Mouse (Mus musculus): Measurements from ENCODE around the gene C2. TPM values are rescaled to one million over a fixed set of nuclear protein-coding genes. Genes with fewer than 3 reads are reported as not detected.

Gene C2
- polyA plus RNA-seq (2014; fragmentation: Nextera tagmentation; extraction: Ambion mirVana), result 4.0 and 5.6 TPM in 2 replicates

DNA sequence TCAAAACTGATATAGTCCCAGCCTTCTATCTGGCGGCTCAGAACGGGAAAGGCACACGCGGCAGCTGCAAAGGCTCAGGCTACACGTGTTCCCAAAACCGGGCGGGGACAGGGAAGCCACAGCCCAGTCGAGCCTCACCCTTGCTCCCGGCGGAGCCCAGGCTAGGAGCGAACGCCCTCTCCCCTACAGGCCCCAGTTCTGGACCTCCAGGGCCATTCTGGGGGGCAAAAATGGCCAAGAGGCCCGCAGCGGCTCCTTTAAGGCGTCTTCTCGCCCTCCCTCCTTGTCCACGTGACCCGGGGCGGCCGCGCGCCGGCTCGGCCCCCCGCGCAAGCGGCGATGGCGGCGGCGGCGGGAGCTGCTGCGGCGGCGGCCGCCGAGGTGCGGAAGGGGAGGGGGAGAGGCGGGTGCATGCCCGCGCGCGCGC, at the start of gene C2, which contains the start of gene Ehmt2:
Gene C2 (minus strand): TSS at position 106 of the 427 bp plus-strand sequence.
Gene Ehmt2 (plus strand): TSS at position 310 of the 427 bp plus-strand sequence.
- H3K27ac ChIP-seq (replicated peaks; ENCODE audit: low read depth, low read length), result peak within 1 kb of the TSS; percentile 96
- peak within 1 kb of the TSS; percentile 84 for H3K9ac ChIP-seq (ENCODE audit: low read depth, low read length)
- H3K4me2 ChIP-seq (ENCODE audit: low read depth, low read length), result peak within 1 kb of the TSS; percentile 74
- peaks cover 12% of the 10 kb centered on the region; the same call in 1 of the 2 replicates for H3K4me1 ChIP-seq (ENCODE audit: control insufficient read depth, insufficient read depth, low read length)
- ATAC-seq (ENCODE audit: low read depth) (peak; percentile 35; the same call in 1 of the 2 replicates), DNase-seq (ENCODE audit: low spot score) (peak; percentile 88)
- no peaks in the 10 kb centered on the region for H3K9me3 ChIP-seq (ENCODE audit: control insufficient read depth, low read length)
- WGBS, result 0% methylated on average over 15 of the region's 44 CpGs
- H3K27me3 ChIP-seq (replicated peaks; ENCODE audit: control insufficient read depth, insufficient read depth, low read length), result no peaks in the 10 kb centered on the region
- H3K36me3 ChIP-seq (ENCODE audit: control insufficient read depth, insufficient read depth, low read length), result peaks cover 30% of the 10 kb centered on the region
- H3K4me3 ChIP-seq (ENCODE audit: low read depth, low read length), result peak within 1 kb of the TSS; percentile 89

DNA sequence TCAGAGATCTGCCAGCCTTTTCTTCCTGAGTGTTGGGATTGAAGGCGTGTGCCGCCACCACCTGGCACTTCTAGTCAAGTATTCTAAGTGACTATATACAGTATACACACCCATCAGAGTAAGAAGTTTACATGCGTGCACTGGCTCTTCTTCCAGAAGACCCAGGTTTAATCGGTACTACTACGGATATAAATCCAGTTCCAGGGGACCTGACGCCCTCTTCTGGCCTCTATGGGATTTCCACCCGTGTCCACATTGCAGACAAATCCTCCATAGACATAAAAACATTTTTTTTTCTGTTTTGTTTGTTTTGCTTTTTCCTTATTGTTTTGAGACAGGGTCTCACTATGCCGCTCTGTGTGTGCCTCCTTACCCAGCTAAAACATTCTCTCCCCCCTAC, 49.5 kb upstream of the C2 start:
- no peak overlapping the region for H3K27ac ChIP-seq (replicated peaks; ENCODE audit: low read depth, low read length)
- 27% methylated on average over 8 of the region's 8 CpGs for WGBS
- DNase-seq (ENCODE audit: low spot score), result no peak
- peaks cover 4% of the 10 kb centered on the region; the same call in 1 of the 2 replicates for H3K4me1 ChIP-seq (ENCODE audit: control insufficient read depth, insufficient read depth, low read length)
- no peaks in the 10 kb centered on the region for H3K27me3 ChIP-seq (replicated peaks; ENCODE audit: control insufficient read depth, insufficient read depth, low read length)
- no peak for ATAC-seq (ENCODE audit: low read depth)
- no peak overlapping the region for H3K4me3 ChIP-seq (ENCODE audit: low read depth, low read length)
- no peaks in the 10 kb centered on the region for H3K9me3 ChIP-seq (ENCODE audit: control insufficient read depth, low read length)
- H3K36me3 ChIP-seq (ENCODE audit: control insufficient read depth, insufficient read depth, low read length), result peaks cover 21% of the 10 kb centered on the region
- no peak overlapping the region for H3K4me2 ChIP-seq (ENCODE audit: low read depth, low read length)
- no peak overlapping the region for H3K9ac ChIP-seq (ENCODE audit: low read depth, low read length)

- H3K27me3 ChIP-seq (replicated peaks; ENCODE audit: control insufficient read depth, insufficient read depth, low read length), result no peaks in the 10 kb centered on the region
- no peak overlapping the region for H3K4me3 ChIP-seq (ENCODE audit: low read depth, low read length)
- peaks cover 7% of the 10 kb centered on the region; the same call in 1 of the 2 replicates for H3K4me1 ChIP-seq (ENCODE audit: control insufficient read depth, insufficient read depth, low read length)
- H3K27ac ChIP-seq (replicated peaks; ENCODE audit: low read depth, low read length), result no peak overlapping the region
- DNase-seq (ENCODE audit: low spot score) (no peak), ATAC-seq (ENCODE audit: low read depth) (no peak)
- H3K36me3 ChIP-seq (ENCODE audit: control insufficient read depth, insufficient read depth, low read length), result peaks cover 21% of the 10 kb centered on the region
- H3K4me2 ChIP-seq (ENCODE audit: low read depth, low read length), result no peak overlapping the region
- 88% methylated on average over 5 of the region's 5 CpGs for WGBS
- H3K9me3 ChIP-seq (ENCODE audit: control insufficient read depth, low read length), result no peaks in the 10 kb centered on the region
- no peak overlapping the region for H3K9ac ChIP-seq (ENCODE audit: low read depth, low read length)
These were observed 48.5 kb upstream of the C2 start for GRCm38 (mm10) chr17:34946486-34947140.

DNA sequence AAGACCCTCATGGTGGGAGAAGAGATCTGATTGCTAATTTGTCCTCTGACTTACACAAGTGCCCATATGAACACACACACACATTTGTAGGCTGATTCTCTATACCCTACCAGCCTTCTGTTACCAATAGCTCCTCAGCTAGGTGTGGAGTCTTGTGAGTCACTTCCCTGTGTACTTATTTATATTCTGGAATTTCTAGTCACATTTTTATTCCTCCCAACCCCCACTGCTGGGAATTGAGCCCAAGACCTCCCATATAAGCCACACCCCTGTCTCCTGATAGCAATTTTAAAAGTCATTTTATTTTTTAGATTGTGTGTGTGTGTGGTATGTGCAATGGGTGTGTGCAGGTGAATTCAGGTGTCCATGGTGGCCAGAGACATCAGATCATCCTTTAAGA, 46.3 kb upstream of the C2 start:
- H3K27ac ChIP-seq (replicated peaks; ENCODE audit: low read depth, low read length), result no peak overlapping the region
- H3K36me3 ChIP-seq (ENCODE audit: control insufficient read depth, insufficient read depth, low read length), result peaks cover under 1% of the 10 kb centered on the region
- no peak overlapping the region for H3K4me3 ChIP-seq (ENCODE audit: low read depth, low read length)
- no peaks in the 10 kb centered on the region for H3K27me3 ChIP-seq (replicated peaks; ENCODE audit: control insufficient read depth, insufficient read depth, low read length)
- H3K9me3 ChIP-seq (ENCODE audit: control insufficient read depth, low read length), result no peaks in the 10 kb centered on the region
- DNase-seq (ENCODE audit: low spot score) (no peak), ATAC-seq (ENCODE audit: low read depth) (no peak)
- no peak overlapping the region for H3K4me2 ChIP-seq (ENCODE audit: low read depth, low read length)
- peaks cover 5% of the 10 kb centered on the region; the same call in 1 of the 2 replicates for H3K4me1 ChIP-seq (ENCODE audit: control insufficient read depth, insufficient read depth, low read length)
- no peak overlapping the region for H3K9ac ChIP-seq (ENCODE audit: low read depth, low read length)

DNA sequence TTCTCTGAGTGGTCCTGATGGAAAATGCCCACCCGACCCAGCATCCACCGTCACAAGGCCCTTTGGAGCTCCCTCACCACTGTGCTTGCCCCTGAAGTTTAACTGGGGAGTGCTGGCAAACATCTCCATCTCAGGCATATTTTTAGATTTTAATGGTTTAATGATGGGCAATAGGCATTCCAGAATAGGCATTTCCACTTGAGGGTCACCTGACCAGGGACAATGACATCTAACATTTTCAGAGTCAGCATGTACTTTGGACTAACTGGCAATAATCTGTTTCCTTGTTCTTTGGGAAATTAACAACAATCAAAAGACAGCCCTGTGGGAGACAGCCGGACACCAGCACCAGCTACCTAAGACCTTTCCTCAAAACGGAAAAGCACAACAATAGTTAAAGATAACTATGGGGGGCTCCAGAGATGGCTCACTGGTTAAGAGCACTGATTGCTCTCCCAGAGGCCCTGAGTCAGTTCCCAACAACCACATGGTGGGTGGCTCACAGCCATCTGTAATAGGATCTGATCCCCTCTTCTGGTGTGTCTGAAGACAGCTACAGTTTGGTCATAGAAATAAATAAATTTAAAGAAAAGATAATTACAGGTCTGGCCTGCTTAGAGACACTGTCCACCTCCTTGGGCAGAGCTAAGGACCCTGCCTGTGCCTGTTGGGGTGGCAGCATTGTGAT, 45.2 kb upstream of the C2 start:
- Histone ChIP-seq H3K27me3 (replicated peaks; ENCODE audit: control insufficient read depth, insufficient read depth, low read length) (no peaks in the 10 kb centered on the region), H3K4me1 (ENCODE audit: control insufficient read depth, insufficient read depth, low read length) (peaks cover 5% of the 10 kb centered on the region; the same call in 1 of the 2 replicates), H3K36me3 (ENCODE audit: control insufficient read depth, insufficient read depth, low read length) (no peaks in the 10 kb centered on the region), H3K4me3 (ENCODE audit: low read depth, low read length) (no peak overlapping the region), H3K27ac (replicated peaks; ENCODE audit: low read depth, low read length) (no peak overlapping the region), H3K9me3 (ENCODE audit: control insufficient read depth, low read length) (no peaks in the 10 kb centered on the region), H3K4me2 (ENCODE audit: low read depth, low read length) (no peak overlapping the region), H3K9ac (ENCODE audit: low read depth, low read length) (no peak overlapping the region)
- DNase-seq (ENCODE audit: low spot score) (no peak), ATAC-seq (ENCODE audit: low read depth) (no peak)
- 76% methylated on average over 4 of the region's 4 CpGs for WGBS

GRCm38 (mm10) chr17:34941344-34942041, 43.4 kb upstream of the C2 start:
- ATAC-seq (ENCODE audit: low read depth) (peak; percentile 22; the same call in 1 of the 2 replicates), DNase-seq (ENCODE audit: low spot score) (no peak)
- peak overlapping the region; percentile 20 for H3K4me3 ChIP-seq (ENCODE audit: low read depth, low read length)
- no peaks in the 10 kb centered on the region for H3K9me3 ChIP-seq (ENCODE audit: control insufficient read depth, low read length)
- H3K27ac ChIP-seq (replicated peaks; ENCODE audit: low read depth, low read length), result no peak overlapping the region
- peaks cover 5% of the 10 kb centered on the region; the same call in 1 of the 2 replicates for H3K4me1 ChIP-seq (ENCODE audit: control insufficient read depth, insufficient read depth, low read length)
- no peaks in the 10 kb centered on the region for H3K36me3 ChIP-seq (ENCODE audit: control insufficient read depth, insufficient read depth, low read length)
- H3K9ac ChIP-seq (ENCODE audit: low read depth, low read length), result peak overlapping the region; percentile 51
- H3K27me3 ChIP-seq (replicated peaks; ENCODE audit: control insufficient read depth, insufficient read depth, low read length), result no peaks in the 10 kb centered on the region
- H3K4me2 ChIP-seq (ENCODE audit: low read depth, low read length), result peak overlapping the region; percentile 50
- WGBS, result 6% methylated on average over 15 of the region's 15 CpGs

DNA sequence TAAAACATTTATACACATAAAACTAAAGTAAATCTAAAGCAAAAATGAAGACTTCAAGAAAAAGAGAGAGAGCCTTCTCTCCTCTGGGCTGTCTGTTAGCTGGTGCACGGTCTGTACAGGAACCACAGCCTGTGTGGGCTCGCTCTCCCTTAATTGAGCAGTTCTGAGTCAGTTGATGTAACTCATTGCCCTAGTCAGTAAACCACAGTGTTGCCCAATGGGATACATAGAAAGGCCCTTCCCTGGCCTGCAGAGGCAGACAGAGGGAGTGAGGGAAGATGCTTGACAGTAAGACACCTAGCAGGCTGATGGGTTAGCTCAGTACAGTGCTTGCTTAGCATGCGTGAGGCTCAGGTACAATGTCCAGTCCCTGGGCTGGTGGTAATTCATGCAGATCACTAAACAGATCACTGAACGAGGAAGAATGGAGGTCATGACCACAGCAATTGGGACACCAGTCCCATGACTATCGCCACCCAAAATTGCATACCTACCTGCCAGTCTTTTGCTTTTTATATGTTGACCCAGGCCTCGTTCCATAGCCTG, 40.0 kb upstream of the C2 start:
- H3K4me2 ChIP-seq (ENCODE audit: low read depth, low read length), result no peak overlapping the region
- 82% methylated on average over 6 of the region's 6 CpGs for WGBS
- DNase-seq (ENCODE audit: low spot score), result no peak
- H3K9me3 ChIP-seq (ENCODE audit: control insufficient read depth, low read length), result no peaks in the 10 kb centered on the region
- peaks cover 5% of the 10 kb centered on the region; the same call in 1 of the 2 replicates for H3K4me1 ChIP-seq (ENCODE audit: control insufficient read depth, insufficient read depth, low read length)
- no peak overlapping the region for H3K27ac ChIP-seq (replicated peaks; ENCODE audit: low read depth, low read length)
- H3K36me3 ChIP-seq (ENCODE audit: control insufficient read depth, insufficient read depth, low read length), result peaks cover 5% of the 10 kb centered on the region; the same call in 1 of the 2 replicates
- ATAC-seq (ENCODE audit: low read depth), result no peak
- H3K4me3 ChIP-seq (ENCODE audit: low read depth, low read length), result no peak overlapping the region
- no peaks in the 10 kb centered on the region for H3K27me3 ChIP-seq (replicated peaks; ENCODE audit: control insufficient read depth, insufficient read depth, low read length)
- no peak overlapping the region for H3K9ac ChIP-seq (ENCODE audit: low read depth, low read length)

GRCm38 (mm10) chr17:34934830-34935229, 36.8 kb upstream of the C2 start:
- Histone ChIP-seq H3K4me1 (ENCODE audit: control insufficient read depth, insufficient read depth, low read length) (peaks cover 7% of the 10 kb centered on the region), H3K9ac (ENCODE audit: low read depth, low read length) (no peak overlapping the region), H3K9me3 (ENCODE audit: control insufficient read depth, low read length) (no peaks in the 10 kb centered on the region), H3K4me3 (ENCODE audit: low read depth, low read length) (no peak overlapping the region), H3K4me2 (ENCODE audit: low read depth, low read length) (no peak overlapping the region), H3K27me3 (replicated peaks; ENCODE audit: control insufficient read depth, insufficient read depth, low read length) (no peaks in the 10 kb centered on the region), H3K36me3 (ENCODE audit: control insufficient read depth, insufficient read depth, low read length) (peaks cover 5% of the 10 kb centered on the region; the same call in 1 of the 2 replicates), H3K27ac (replicated peaks; ENCODE audit: low read depth, low read length) (no peak overlapping the region)
- WGBS, result 37% methylated on average over 8 of the region's 8 CpGs
- DNase-seq (ENCODE audit: low spot score), result no peak
- no peak for ATAC-seq (ENCODE audit: low read depth)

Measured in embryonic facial prominence, embryonic 14.5 days (tissue).